19 mouse cellular contexts compared by ENCODE assay signal in the genomic region with DNA sequence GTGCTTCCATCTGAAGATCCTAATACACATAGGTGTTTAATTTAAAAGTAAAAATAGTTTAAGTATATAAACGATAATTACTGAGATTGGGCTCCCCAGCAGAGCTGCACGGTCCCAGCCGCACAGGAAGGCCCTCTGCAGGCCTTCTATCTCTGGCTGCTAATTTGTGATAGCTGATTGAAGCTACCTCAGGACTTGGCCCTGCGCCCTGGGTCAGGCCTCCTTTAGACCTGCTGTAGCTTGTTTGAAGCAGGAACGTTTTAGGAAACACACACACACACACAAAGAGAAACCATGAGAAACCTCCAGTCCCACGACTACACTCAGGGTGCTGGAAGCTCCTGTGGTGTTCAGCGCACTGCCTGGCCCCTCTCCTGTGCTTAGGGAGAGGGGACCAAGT.
A peak's percentile ranks its signal among the peaks of the same experiment; 100 is the strongest.
DNase-seq lines count a peak whose midpoint lies in the region; ATAC-seq lines count a peak whose summit lies in the region.
"Had no signal": no experiment of that assay in that cellular context is flagged by ENCODE, and none has a peak within 500 bp of the region (broad histone marks: within the 10 kb centered on the region; RNA-seq: fewer than 3 reads in every experiment).

No protein-coding gene starts in this region.

- ATAC-seq in cerebellum, adult (ENCODE audit: insufficient number of reproducible peaks, low FRiP score, low TSS enrichment), result no peak
- ATAC-seq in hindbrain, embryonic 14.5 days (ENCODE audit: low FRiP score), result no peak
- ATAC-seq: activated CD4-positive, CD25-positive, alpha-beta regulatory T cell, adult 4 months; forebrain, embryonic 13.5 days; forebrain, postnatal 0 days; hindbrain, embryonic 16.5 days; inflammation-experienced regulatory T-cells, adult 6 months; intestine, postnatal 0 days; Patski had no signal

- no peak overlapping the region for H3K27ac ChIP-seq in hindbrain, embryonic 14.5 days
- H3K27ac ChIP-seq: embryonic facial prominence, embryonic 10.5 days; forebrain, embryonic 13.5 days; heart, embryonic 13.5 days had no signal

- peak; percentile 38 for DNase-seq in cerebellum, adult 11-12 months
- peak; percentile 40 for DNase-seq in brain, adult 2 months (ENCODE audit: low read depth, low spot score)
- DNase-seq in cerebellum, adult 9-11 months, result peak; percentile 34
- peak; percentile 43 to 59 for DNase-seq in cerebellum, postnatal 36 days
- no peak for DNase-seq in right cerebral cortex, adult 2 months (ENCODE audit: low spot score in 2 of 2)
- no peak for DNase-seq in hindbrain, embryonic 14.5 days (ENCODE audit: low spot score)
- DNase-seq: adrenal gland, postnatal 14 days; forebrain, postnatal 0 days; gastrocnemius, postnatal 25 days; heart, postnatal 36 days had no signal

- H3K27me3 ChIP-seq in hindbrain, embryonic 14.5 days (ENCODE audit: control insufficient read depth, insufficient read depth, low read length), result no peaks in the 10 kb centered on the region
- H3K27me3 ChIP-seq: forebrain, embryonic 13.5 days had no signal

- no peaks in the 10 kb centered on the region for H3K9me3 ChIP-seq in hindbrain, embryonic 14.5 days (ENCODE audit: control insufficient read depth, low read length)
- H3K9me3 ChIP-seq: embryonic facial prominence, embryonic 10.5 days; forebrain, embryonic 13.5 days; heart, embryonic 13.5 days had no signal

- no peak overlapping the region for H3K4me2 ChIP-seq in hindbrain, embryonic 14.5 days (replicated peaks)
- H3K4me2 ChIP-seq: forebrain, embryonic 13.5 days; heart, embryonic 13.5 days had no signal

- WGBS in hindbrain, embryonic 14.5 days, result 78% methylated on average over 7 of the region's 7 CpGs

- 0 out of 2 replicates have a peak, but pooled peaks cover 6% of the 10 kb centered on the region for H3K4me1 ChIP-seq in hindbrain, embryonic 14.5 days (replicated peaks; ENCODE audit: control insufficient read depth, insufficient read depth, low read length)
- H3K4me1 ChIP-seq: heart, embryonic 13.5 days had no signal

- no peaks in the 10 kb centered on the region for H3K36me3 ChIP-seq in hindbrain, embryonic 14.5 days (replicated peaks; ENCODE audit: control insufficient read depth, insufficient read depth)
- H3K36me3 ChIP-seq: embryonic facial prominence, embryonic 10.5 days; heart, embryonic 13.5 days had no signal

- no peak overlapping the region for H3K4me3 ChIP-seq in hindbrain, embryonic 14.5 days (replicated peaks; ENCODE audit: low read length)
- H3K4me3 ChIP-seq: embryonic facial prominence, embryonic 10.5 days; forebrain, embryonic 13.5 days; heart, embryonic 13.5 days had no signal

- no peak overlapping the region for H3K9ac ChIP-seq in hindbrain, embryonic 14.5 days
- H3K9ac ChIP-seq: forebrain, embryonic 13.5 days; forebrain, postnatal 0 days; heart, embryonic 13.5 days had no signal

Comparison
In these comparisons a context has a peak if more than half of its experiments do, and no peak if none do; other contexts are left out.
1. DNase-seq: peak in cerebellum, adult 11-12 months (single experiment), brain, adult 2 months (single experiment), cerebellum, adult 9-11 months (single experiment) and cerebellum, postnatal 36 days (2 of 2); none in right cerebral cortex, adult 2 months (0 of 2) and hindbrain, embryonic 14.5 days (single experiment).